Mouse (Mus musculus): ENCODE results near the gene Tmc4.

Gene Tmc4

DNA sequence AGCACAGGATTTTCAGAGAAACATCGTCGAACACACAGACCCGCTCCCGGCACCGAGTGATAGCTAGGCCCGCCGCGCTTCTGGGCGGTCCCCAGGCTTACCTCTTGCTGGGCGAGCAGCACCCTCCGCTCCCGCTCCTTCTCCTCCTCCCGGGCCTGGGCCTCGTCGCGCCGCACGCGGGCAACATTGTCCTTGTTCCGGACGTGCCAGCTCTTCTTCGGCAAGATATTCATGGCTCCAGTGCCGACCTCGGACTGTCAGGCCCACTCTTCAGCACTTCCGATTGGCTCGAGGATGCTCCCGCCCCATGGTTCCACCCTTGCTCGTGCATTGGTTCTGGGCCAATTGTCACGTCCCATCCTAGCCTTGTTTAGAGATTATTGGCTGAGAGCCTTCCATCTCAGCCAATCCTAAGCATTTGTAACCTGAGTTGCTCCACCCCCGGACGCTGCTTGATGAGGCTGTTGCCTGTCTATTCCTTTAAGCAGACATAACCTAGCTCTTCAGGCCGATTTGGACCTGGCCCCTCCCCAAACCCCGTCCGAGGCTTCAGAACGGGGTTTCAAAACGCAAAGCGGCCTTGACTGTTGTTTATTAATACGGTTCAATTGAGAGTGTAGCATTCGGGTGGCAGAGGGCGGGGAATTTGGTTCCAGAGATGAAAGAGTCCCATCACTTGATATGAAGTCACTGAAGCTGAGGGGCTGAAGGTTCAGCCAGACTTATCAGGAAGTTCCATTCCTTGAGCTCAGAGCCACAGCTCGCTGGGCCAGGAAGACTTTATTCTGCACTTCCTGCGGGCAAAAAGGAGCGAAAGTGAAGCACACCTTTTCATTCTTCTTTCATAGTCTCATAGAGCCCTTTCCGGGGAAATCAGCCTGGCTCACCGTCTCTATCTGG is 11.9 kb downstream of the Tmc4 start, which contains the start of gene Leng1:
TSS of gene Leng1 (minus strand) at position 626 of the 900 bp plus-strand sequence.
- ChIA-PET CTCF (interaction anchor here (0.6 to 2.5 kb wide), 14 partner anchors 7 to 861 kb away, joined by 3 to 11 read pairs (median 4); partner anchors contain the start of genes Cdc42ep5 (in 1 of the 4), Cnot3 (in 1 of the 4) and Ndufa3 (in 1 of the 4)), POLR2A (interaction anchor here (0.5 to 9.5 kb wide), 86 partner anchors 9 to 1348 kb away, joined by 3 to 161 read pairs (median 5); partner anchors contain the start of genes Cnot3 (in 4 of the 4), Mboat7 (in 4 of the 4), Tsen34 (in 4 of the 4) and Ndufa3 (in 3 of the 4))

- POLR2A ChIA-PET = interaction anchor here (0.5 to 9.5 kb wide), 77 partner anchors 9 to 1202 kb away, joined by 3 to 161 read pairs (median 5); partner anchors contain the start of genes Cnot3 (in 4 of the 4), Mboat7 (in 4 of the 4), Tsen34 (in 4 of the 4) and Ndufa3 (in 3 of the 4)
These were observed 12.7 kb downstream of the Tmc4 start for GRCm38 (mm10) chr7:3664524-3665214.

DNA sequence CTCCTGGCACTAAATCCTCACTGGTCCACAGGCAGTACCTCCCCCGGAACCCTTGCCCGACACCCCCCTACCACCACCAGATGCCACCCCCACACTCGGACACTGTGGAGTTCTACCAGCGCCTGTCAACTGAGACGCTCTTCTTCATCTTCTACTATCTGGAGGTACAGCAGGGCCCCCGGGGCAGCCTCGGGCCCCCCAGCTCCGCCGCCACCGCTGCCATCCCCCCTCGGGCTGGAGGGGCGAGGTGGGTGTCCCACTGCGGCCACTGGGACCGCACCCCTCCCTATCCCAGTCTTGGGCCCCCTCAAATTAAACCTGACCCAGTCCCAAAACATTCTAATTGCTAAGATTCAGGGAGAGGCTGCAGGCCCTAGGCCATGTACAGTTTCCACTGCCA is 18.8 kb downstream of the Tmc4 start:
- CTCF ChIA-PET = interaction anchor here in 3 of 4 experiments (0.7 to 1.5 kb wide), 4 partner anchors 8 to 18 kb away, joined by 3 read pairs; partner anchors contain the start of gene Cnot3 (in 1 of the 3)

More at GRCm38 (mm10) chr7:3664524-3665214, 12.7 kb downstream of the Tmc4 start:
- CTCF ChIA-PET = interaction anchor here in 2 of 4 experiments (0.6 to 2.5 kb wide), 10 partner anchors 10 to 862 kb away, joined by 3 to 11 read pairs (median 4); partner anchors contain the start of genes Cdc42ep5 (in 1 of the 2) and Cnot3 (in 1 of the 2)

GRCm38 (mm10) chr7:3656966-3657365 is 20.4 kb downstream of the Tmc4 start:
- ChIA-PET CTCF (interaction anchor here in 3 of 4 experiments (0.7 to 1.2 kb wide), 3 partner anchors 10 to 217 kb away, joined by 3 to 10 read pairs (median 3); no protein-coding TSS in a partner anchor), POLR2A (interaction anchor here (0.8 to 23.7 kb wide), 14 partner anchors 8 to 1255 kb away, joined by 3 to 772 read pairs (median 46); partner anchors contain the start of genes Cnot3 (in 3 of the 4), Leng1 (in 3 of the 4), Mboat7 (in 2 of the 4) and Tsen34 (in 2 of the 4))

More for the DNA sequence above, 18.8 kb downstream of the Tmc4 start:
- POLR2A ChIA-PET = interaction anchor here (0.6 to 23.7 kb wide), 21 partner anchors 8 to 951 kb away, joined by 3 to 772 read pairs (median 6); partner anchors contain the start of genes Cnot3 (in 4 of the 4), Mboat7 (in 3 of the 4), Tsen34 (in 3 of the 4) and Leng1 (in 2 of the 4)

DNA sequence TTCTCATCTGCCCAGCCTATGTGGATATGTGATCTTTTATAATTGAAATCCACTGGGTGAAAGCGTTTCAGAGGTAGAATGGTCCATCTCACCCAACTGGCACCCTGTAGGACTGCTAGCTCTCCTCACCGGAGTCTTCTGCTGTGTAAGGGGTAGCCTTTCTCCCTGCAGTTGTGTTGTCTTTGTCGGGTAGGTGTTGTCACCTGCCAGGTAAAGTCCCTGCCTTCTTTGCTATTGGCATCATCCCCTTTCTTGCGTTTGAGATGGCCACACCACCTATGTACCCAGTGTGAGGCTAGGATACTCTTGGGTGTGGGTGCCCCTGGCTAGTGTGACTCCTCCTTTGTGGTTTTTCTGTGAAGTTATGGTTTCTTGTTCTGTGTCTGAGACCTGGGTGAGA is 30.7 kb downstream of the Tmc4 start:
- POLR2A ChIA-PET = interaction anchor here (0.6 to 30.5 kb wide), 38 partner anchors 6 to 1166 kb away, joined by 3 to 772 read pairs (median 19); partner anchors contain the start of genes Leng1 (in 3 of the 4), Mboat7 (in 3 of the 4), Prpf31 (in 3 of the 4) and Tfpt (in 3 of the 4)

GRCm38 (mm10) chr7:3646188-3646587 is 31.2 kb downstream of the Tmc4 start:
- ChIA-PET POLR2A (interaction anchor here (0.5 to 30.5 kb wide), 57 partner anchors 6 to 1192 kb away, joined by 3 to 772 read pairs (median 13); partner anchors contain the start of genes Leng1 (in 4 of the 4), Mboat7 (in 4 of the 4), Ndufa3 (in 3 of the 4) and Prpf31 (in 3 of the 4)), CTCF (interaction anchor here in 2 of 4 experiments (1.1 to 3.3 kb wide), 3 partner anchors 19 to 30 kb away, joined by 4 to 25 read pairs (median 12); partner anchors contain the start of genes Ndufa3 (in 2 of the 2), Leng1 (in 1 of the 2) and Oscar (in 1 of the 2))

More for the DNA sequence above, 30.7 kb downstream of the Tmc4 start:
- CTCF ChIA-PET = interaction anchor here in 2 of 4 experiments (1.1 to 3.3 kb wide), 2 partner anchors 19 to 30 kb away, joined by 4 to 12 read pairs; partner anchors contain the start of genes Leng1 (in 1 of the 2), Ndufa3 (in 1 of the 2) and Oscar (in 1 of the 2)

- ChIA-PET CTCF (interaction anchor here in 3 of 4 experiments (0.7 to 3.3 kb wide), 11 partner anchors 13 to 864 kb away, joined by 3 to 25 read pairs (median 5); partner anchors contain the start of genes Ndufa3 (in 2 of the 3), Leng1 (in 1 of the 3), Oscar (in 1 of the 3) and Tmc4 (in 1 of the 3)), POLR2A (interaction anchor here (0.5 to 30.5 kb wide), 130 partner anchors 7 to 1455 kb away, joined by 3 to 772 read pairs (median 5); partner anchors contain the start of genes Leng1 (in 4 of the 4), Mboat7 (in 4 of the 4), Ndufa3 (in 4 of the 4) and Prpf31 (in 4 of the 4))
These were observed 31.8 kb downstream of the Tmc4 start for GRCm38 (mm10) chr7:3645488-3646025.

DNA sequence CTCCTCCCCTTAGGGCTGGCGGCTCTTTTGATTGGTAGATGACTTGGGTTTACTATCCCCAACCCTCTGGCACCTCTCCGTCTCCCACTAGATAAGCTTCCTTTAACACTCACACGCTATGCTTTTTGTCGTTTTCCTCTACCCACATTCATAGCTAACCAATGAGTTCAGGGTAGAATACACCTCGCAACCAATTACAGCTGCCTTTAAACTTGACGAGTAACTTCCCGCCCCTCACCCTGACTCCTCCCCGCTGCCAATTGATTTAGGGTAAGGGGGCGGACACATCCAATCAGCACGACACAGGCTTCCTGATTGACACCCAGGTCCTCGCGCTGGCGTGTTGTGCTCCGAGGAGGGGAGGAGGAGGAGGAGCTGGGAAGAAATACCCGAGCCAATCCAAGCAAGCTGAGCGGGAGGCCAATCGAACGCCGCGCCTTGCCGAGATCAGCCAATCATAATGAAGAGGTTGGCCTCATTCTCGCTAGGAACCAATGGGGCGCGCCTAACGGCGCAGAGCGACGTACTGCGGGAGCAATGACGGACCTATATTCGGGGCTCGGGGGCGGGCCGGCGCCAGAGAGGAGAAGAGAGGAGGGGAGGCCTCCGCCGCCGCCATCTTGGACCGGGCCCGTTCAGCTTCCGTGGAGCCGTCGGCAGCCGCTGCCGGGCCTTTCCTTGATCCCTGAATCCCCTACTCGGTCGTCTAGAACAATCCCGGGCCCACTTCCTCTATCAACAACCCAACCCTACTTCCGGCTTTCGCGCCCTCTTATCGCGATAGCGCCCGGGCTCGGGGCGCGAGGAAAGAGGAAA is 32.5 kb downstream of the Tmc4 start, which contains the start of gene Cnot3:
TSS of gene Cnot3 (plus strand) at position 597 of the 816 bp plus-strand sequence.
- POLR2A ChIA-PET = interaction anchor here (0.6 to 30.5 kb wide), 157 partner anchors 7 to 1455 kb away, joined by 3 to 772 read pairs (median 5); partner anchors contain the start of genes Leng1 (in 4 of the 4), Mboat7 (in 4 of the 4), Ndufa3 (in 4 of the 4) and Prpf31 (in 4 of the 4)

DNA sequence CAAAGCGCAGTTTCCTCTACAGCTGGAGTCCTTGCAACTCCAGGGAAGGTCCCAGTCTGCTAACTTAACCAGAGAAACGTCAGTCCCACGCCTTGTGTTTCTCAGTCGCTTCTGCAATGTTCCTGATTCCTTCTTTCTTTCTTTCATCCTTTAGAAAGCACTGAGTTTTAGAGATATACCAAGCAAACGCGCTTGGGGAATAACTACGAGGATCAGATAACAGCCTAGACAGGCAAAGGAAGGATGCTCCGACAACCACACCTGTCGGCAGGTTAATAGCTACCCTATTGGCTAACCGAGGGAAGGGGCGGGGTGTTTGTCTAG is 33.0 kb downstream of the Tmc4 start:
- CTCF ChIA-PET = interaction anchor here in 3 of 4 experiments (0.7 to 3.3 kb wide), 15 partner anchors 10 to 1148 kb away, joined by 3 to 25 read pairs (median 4); partner anchors contain the start of genes Ndufa3 (in 2 of the 3), Leng1 (in 1 of the 3), Mboat7 (in 1 of the 3) and Oscar (in 1 of the 3)
- POLR2A ChIA-PET = interaction anchor here (0.7 to 30.5 kb wide), 127 partner anchors 8 to 1387 kb away, joined by 3 to 772 read pairs (median 5); partner anchors contain the start of genes Leng1 (in 4 of the 4), Prpf31 (in 4 of the 4), Tfpt (in 4 of the 4) and Mboat7 (in 3 of the 4)

More for the DNA sequence above, 32.5 kb downstream of the Tmc4 start, which contains the start of gene Cnot3:
- CTCF ChIA-PET = interaction anchor here in 3 of 4 experiments (0.7 to 3.3 kb wide), 18 partner anchors 11 to 1148 kb away, joined by 3 to 25 read pairs (median 4); partner anchors contain the start of genes Ndufa3 (in 2 of the 3), Leng1 (in 1 of the 3), Mboat7 (in 1 of the 3) and Oscar (in 1 of the 3)

DNA sequence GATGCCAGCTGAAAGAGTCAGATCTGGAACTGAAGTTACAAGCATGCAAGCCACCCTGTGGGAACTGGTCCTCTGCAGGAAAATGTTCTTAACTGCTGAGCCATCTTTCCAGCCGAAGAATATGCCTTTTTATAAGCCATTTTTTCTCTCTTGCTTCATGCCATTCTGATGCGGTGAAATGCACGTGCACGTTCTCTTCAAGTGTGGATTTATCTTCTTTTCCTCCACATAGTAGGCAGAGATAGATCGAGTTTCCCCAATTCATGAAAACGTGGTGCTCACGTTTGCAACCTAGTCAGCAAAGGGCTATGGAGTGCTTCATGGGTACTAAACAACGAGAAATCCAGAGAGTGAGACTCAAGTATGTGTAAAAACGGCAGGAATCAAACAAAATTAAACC is 33.5 kb downstream of the Tmc4 start:
- POLR2A ChIA-PET = interaction anchor here (0.7 to 30.5 kb wide), 79 partner anchors 8 to 1371 kb away, joined by 3 to 772 read pairs (median 6); partner anchors contain the start of genes Leng1 (in 3 of the 4), Mboat7 (in 3 of the 4), Ndufa3 (in 3 of the 4) and Prpf31 (in 3 of the 4)
- CTCF ChIA-PET = interaction anchor here in 3 of 4 experiments (0.9 to 3.3 kb wide), 8 partner anchors 15 to 864 kb away, joined by 3 to 25 read pairs (median 6); partner anchors contain the start of genes Ndufa3 (in 2 of the 3), Leng1 (in 1 of the 3), Mboat7 (in 1 of the 3) and Oscar (in 1 of the 3)

DNA sequence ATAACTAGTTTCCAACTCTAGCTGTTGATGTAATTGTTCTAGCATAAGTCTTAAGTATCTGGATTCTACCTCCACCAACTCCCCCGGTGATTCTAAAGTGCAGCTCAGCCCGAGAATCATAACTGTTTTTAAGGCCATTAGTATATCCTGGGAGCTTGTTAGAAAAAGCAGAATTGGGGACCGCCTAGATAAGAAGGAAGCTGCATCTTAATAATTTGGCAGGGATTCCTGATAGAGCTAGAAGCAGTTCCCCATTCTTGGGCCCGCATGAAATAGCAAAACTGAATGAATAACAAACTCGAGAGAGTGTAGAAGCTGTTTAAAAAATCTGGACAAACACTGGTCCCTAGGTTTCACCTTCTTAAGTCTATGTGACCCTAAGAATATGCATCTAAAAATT is 33.9 kb downstream of the Tmc4 start:
- POLR2A ChIA-PET = interaction anchor here (1.0 to 30.5 kb wide), 20 partner anchors 8 to 835 kb away, joined by 3 to 772 read pairs (median 24); partner anchors contain the start of genes Mboat7 (in 3 of the 4), Tsen34 (in 3 of the 4), Leng1 (in 2 of the 4) and Ndufa3 (in 2 of the 4)

GRCm38 (mm10) chr7:3630478-3630815 is 46.9 kb downstream of the Tmc4 start:
- ChIA-PET CTCF (interaction anchor here (0.6 to 1.7 kb wide), 6 partner anchors 13 to 841 kb away, joined by 3 to 8 read pairs (median 6); partner anchors contain the start of gene Ndufa3 (in 3 of the 4)), POLR2A (interaction anchor here (0.6 to 30.5 kb wide), 44 partner anchors 9 to 1109 kb away, joined by 3 to 772 read pairs (median 6); partner anchors contain the start of genes Cnot3 (in 4 of the 4), Ndufa3 (in 4 of the 4), Leng1 (in 3 of the 4) and Mboat7 (in 3 of the 4))

More for the DNA sequence above, 33.9 kb downstream of the Tmc4 start:
- CTCF ChIA-PET = interaction anchor here in 2 of 4 experiments (1.1 to 3.3 kb wide), 2 partner anchors 27 to 1634 kb away, joined by 4 to 12 read pairs; partner anchors contain the start of genes Ndufa3 (in 1 of the 2) and Oscar (in 1 of the 2)

DNA sequence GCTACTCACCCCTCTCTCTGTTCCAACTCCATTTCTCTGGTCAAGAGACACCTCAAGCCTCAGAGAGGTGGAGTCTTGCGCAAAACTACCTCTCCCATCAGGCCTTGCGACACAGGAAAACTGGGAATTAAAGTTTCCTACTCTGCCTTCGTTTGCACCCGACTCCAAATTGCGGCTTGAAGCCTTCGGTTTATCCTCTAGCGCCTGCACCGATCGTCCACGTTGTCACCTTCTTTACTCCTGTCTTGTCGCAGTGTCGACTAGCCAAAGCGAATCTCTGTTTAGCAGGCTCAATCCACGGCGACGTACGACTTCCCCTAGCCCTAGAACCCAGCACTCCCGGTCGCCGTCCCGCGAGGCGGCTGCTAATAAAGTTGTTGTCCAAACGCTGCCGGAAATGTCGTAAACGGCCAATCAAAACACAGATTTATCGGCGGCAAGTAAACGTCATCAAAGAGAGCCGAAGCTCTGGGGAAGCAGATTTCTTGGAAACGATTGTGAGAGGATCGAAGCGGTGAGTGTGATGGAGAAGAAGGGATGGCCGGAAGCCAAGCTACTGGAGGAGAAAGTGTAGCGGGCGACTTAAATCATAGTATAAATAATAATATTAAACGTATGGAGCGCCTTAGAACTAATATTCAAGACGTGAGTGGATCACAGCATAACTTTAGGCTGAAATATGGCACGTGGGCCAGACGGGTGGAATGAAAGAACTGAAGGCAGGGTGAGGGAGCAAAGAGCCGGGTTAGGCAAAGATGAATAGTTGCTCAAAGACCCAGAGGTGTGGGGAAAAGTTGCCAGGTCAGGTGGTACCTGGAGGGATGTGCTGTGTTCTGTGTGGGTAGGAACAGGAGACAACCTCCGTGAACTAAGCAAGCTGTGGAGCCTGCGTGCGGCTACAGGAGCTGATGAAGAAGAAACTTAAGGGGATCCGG is 47.5 kb downstream of the Tmc4 start, which contains the start of the genes Tfpt and Prpf31:
TSS of gene Tfpt (minus strand) at position 387 of the 935 bp plus-strand sequence.
TSS of gene Prpf31 (plus strand) at position 443 of the 935 bp plus-strand sequence.
- ChIA-PET CTCF (interaction anchor here (0.6 to 1.7 kb wide), 5 partner anchors 13 to 302 kb away, joined by 3 to 8 read pairs (median 5); partner anchors contain the start of gene Ndufa3 (in 3 of the 4)), POLR2A (interaction anchor here (0.6 to 30.5 kb wide), 51 partner anchors 8 to 1110 kb away, joined by 3 to 772 read pairs (median 5); partner anchors contain the start of genes Cnot3 (in 4 of the 4), Ndufa3 (in 4 of the 4), Leng1 (in 3 of the 4) and Mboat7 (in 3 of the 4))
